In the genomic region with DNA sequence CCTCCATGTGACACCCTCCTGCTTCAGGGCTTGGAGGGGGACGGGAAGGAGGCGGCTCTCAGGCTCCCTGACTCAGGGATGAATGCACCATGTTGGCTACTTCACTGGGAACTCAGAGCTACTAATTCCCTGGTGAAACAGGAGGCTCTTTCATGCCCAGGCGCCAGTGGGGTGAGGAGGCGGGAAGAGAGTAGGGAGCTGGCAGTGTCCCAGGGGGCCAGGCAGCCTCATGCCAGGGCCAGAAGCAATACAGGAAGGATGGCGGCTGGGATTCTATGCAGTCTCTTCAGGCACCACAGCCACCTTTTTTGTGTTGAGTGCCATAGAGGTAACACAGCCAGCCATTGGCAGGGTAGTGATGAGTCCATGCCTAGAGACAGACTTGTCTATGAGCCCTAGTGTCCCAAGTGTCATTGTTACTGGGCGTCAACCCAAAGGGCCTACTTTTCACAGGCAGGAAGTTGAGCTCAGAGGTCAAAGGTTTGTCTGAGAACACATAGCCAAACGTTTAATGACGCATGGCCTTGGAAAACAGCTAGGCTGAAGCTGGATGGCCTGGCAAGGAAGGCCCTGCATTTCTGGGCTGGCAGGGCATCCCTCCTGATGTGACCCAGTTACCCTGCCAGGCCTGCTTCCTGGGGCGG, we compare ENCODE assay signal across 9 mouse cellular contexts. TPM values are rescaled to one million over a fixed set of nuclear protein-coding genes. Genes with fewer than 3 reads are reported as not detected.
A peak's percentile ranks its signal among the peaks of the same experiment; 100 is the strongest.
DNase-seq lines count a peak whose midpoint lies in the region; ATAC-seq lines count a peak whose summit lies in the region.
"Had no signal": no experiment of that assay in that cellular context is flagged by ENCODE, and none has a peak within 500 bp of the region (broad histone marks: within the 10 kb centered on the region; RNA-seq: fewer than 3 reads in every experiment).

No protein-coding gene starts in this region.

- WGBS in midbrain, embryonic 13.5 days: 65% methylated on average over 9 of the region's 9 CpGs
- 74% methylated on average over 9 of the region's 9 CpGs for WGBS in midbrain, embryonic 11.5 days
- 37% methylated on average over 9 of the region's 9 CpGs for WGBS in large intestine, adult 2 months
- 59% methylated on average over 9 of the region's 9 CpGs for WGBS in midbrain, embryonic 15.5 days

- H3K27me3 ChIP-seq in midbrain, embryonic 13.5 days: 0 out of 2 replicates have a peak, but pooled peaks cover 1% of the 10 kb centered on the region
- no peaks in the 10 kb centered on the region for H3K27me3 ChIP-seq in midbrain, embryonic 11.5 days (ENCODE audit: control insufficient read depth, insufficient read depth, low read length)
- no peaks in the 10 kb centered on the region for H3K27me3 ChIP-seq in midbrain, embryonic 15.5 days (replicated peaks)

- peak overlapping the region; percentile 42 for H3K27ac ChIP-seq in midbrain, embryonic 13.5 days
- no peak overlapping the region for H3K27ac ChIP-seq in midbrain, embryonic 11.5 days (ENCODE audit: low read depth, low read length)
- H3K27ac ChIP-seq in midbrain, embryonic 15.5 days: peak overlapping the region; percentile 67; the same call in 1 of the 2 replicates

- ATAC-seq in midbrain, embryonic 13.5 days: peak; percentile 24; the same call in 1 of the 2 replicates
- ATAC-seq in midbrain, embryonic 11.5 days (ENCODE audit: low FRiP score): no peak
- peak; percentile 53 for ATAC-seq in midbrain, embryonic 15.5 days (replicated peaks)

- H3K4me3 ChIP-seq in midbrain, embryonic 13.5 days (replicated peaks): no peak overlapping the region
- no peak overlapping the region for H3K4me3 ChIP-seq in midbrain, embryonic 11.5 days (ENCODE audit: low read depth, low read length)
- H3K4me3 ChIP-seq in midbrain, embryonic 15.5 days: no peak overlapping the region

- H3K4me2 ChIP-seq in midbrain, embryonic 13.5 days (replicated peaks): no peak overlapping the region
- no peak overlapping the region for H3K4me2 ChIP-seq in midbrain, embryonic 11.5 days
- no peak overlapping the region for H3K4me2 ChIP-seq in midbrain, embryonic 15.5 days
- H3K4me2 ChIP-seq: lung, embryonic 14.5 days had no signal

- no peak for DNase-seq in midbrain, embryonic 11.5 days (ENCODE audit: low spot score, missing footprints)
- DNase-seq in cerebellum, adult 11-12 months: peak; percentile 65
- DNase-seq in gastrocnemius, postnatal 10 days: peak; percentile 48
- peak; percentile 76 for DNase-seq in large intestine, adult 2 months (ENCODE audit: low read depth, low spot score)
- DNase-seq in embryo, embryonic 9.5 days (ENCODE audit: extremely low spot score): no peak
- DNase-seq in spleen, postnatal 36 days (ENCODE audit: low spot score in 2 of 2): no peak
- DNase-seq: lung, embryonic 14.5 days had no signal

- no peak overlapping the region for H3K9ac ChIP-seq in midbrain, embryonic 13.5 days (replicated peaks)
- H3K9ac ChIP-seq in midbrain, embryonic 11.5 days (ENCODE audit: low read length): no peak overlapping the region
- H3K9ac ChIP-seq in midbrain, embryonic 15.5 days: no peak overlapping the region
- H3K9ac ChIP-seq: lung, embryonic 14.5 days had no signal

- H3K9me3 ChIP-seq in midbrain, embryonic 13.5 days: no peaks in the 10 kb centered on the region
- no peaks in the 10 kb centered on the region for H3K9me3 ChIP-seq in midbrain, embryonic 11.5 days (ENCODE audit: control insufficient read depth, low read length)
- no peaks in the 10 kb centered on the region for H3K9me3 ChIP-seq in midbrain, embryonic 15.5 days

- peaks cover 10% of the 10 kb centered on the region for H3K4me1 ChIP-seq in midbrain, embryonic 13.5 days (replicated peaks)
- peaks cover 4% of the 10 kb centered on the region for H3K4me1 ChIP-seq in midbrain, embryonic 11.5 days (ENCODE audit: control insufficient read depth, insufficient read depth, low read length)
- H3K4me1 ChIP-seq in midbrain, embryonic 15.5 days: peaks cover 14% of the 10 kb centered on the region

- H3K36me3 ChIP-seq in midbrain, embryonic 13.5 days: peaks cover 18% of the 10 kb centered on the region
- peaks cover 4% of the 10 kb centered on the region for H3K36me3 ChIP-seq in midbrain, embryonic 11.5 days (ENCODE audit: control insufficient read depth, insufficient read depth, low read length)
- H3K36me3 ChIP-seq in midbrain, embryonic 15.5 days (replicated peaks): no peaks in the 10 kb centered on the region

RNA-seq across cellular contexts. Expression of a gene that starts 1.7 kb away (rescaled TPM):
- 27.2 and 30.4 TPM in 2 replicates for polyA plus RNA-seq in midbrain, embryonic 13.5 days (2015; fragmentation: Nextera tagmentation; extraction: Ambion mirVana)
- 14.3 and 16.9 TPM in 2 replicates for polyA plus RNA-seq in midbrain, embryonic 11.5 days (2014; fragmentation: Nextera tagmentation; extraction: Ambion mirVana)
- 1 to 10 TPM; 6.3 to 7.1 TPM for total RNA-seq in gastrocnemius, postnatal 10 days (2021)
- 23.2 and 25.3 TPM in 2 replicates for polyA plus RNA-seq in large intestine, adult 2 months (2012; rRNA removed)
- polyA plus RNA-seq in midbrain, embryonic 15.5 days (2015; fragmentation: Nextera tagmentation; extraction: Ambion mirVana): 36.7 and 39.1 TPM in 2 replicates

RNA-seq across cellular contexts. Expression of a gene that starts 8.8 kb away (rescaled TPM):
- 139 and 146 TPM in 2 replicates for polyA plus RNA-seq in midbrain, embryonic 13.5 days (2015; fragmentation: Nextera tagmentation; extraction: Ambion mirVana)
- 47.2 and 52.4 TPM in 2 replicates for polyA plus RNA-seq in midbrain, embryonic 11.5 days (2014; fragmentation: Nextera tagmentation; extraction: Ambion mirVana)
- total RNA-seq in gastrocnemius, postnatal 10 days (2021): under 1 TPM; 0.61 to 0.81 TPM
- 0.06 and 0.10 TPM in 2 replicates for polyA plus RNA-seq in large intestine, adult 2 months (2012; rRNA removed)
- polyA plus RNA-seq in midbrain, embryonic 15.5 days (2015; fragmentation: Nextera tagmentation; extraction: Ambion mirVana): 186 and 193 TPM in 2 replicates

RNA-seq across cellular contexts. Expression of a gene that starts 9.5 kb away (rescaled TPM):
- 12.5 and 13.4 TPM in 2 replicates for polyA plus RNA-seq in midbrain, embryonic 13.5 days (2015; fragmentation: Nextera tagmentation; extraction: Ambion mirVana)
- polyA plus RNA-seq in midbrain, embryonic 11.5 days (2014; fragmentation: Nextera tagmentation; extraction: Ambion mirVana): 10.8 and 11.7 TPM in 2 replicates
- 10 to 100 TPM in 1 of 2 experiments, 1 to 10 TPM in 1; 8.2 to 10.1 TPM for total RNA-seq in gastrocnemius, postnatal 10 days (2021)
- 22.5 and 32.6 TPM in 2 replicates for polyA plus RNA-seq in large intestine, adult 2 months (2012; rRNA removed)
- polyA plus RNA-seq in midbrain, embryonic 15.5 days (2015; fragmentation: Nextera tagmentation; extraction: Ambion mirVana): 13.4 and 14.2 TPM in 2 replicates

RNA-seq across cellular contexts. Expression of a gene that starts 9.9 kb away (rescaled TPM):
- 53.0 and 56.5 TPM in 2 replicates for polyA plus RNA-seq in midbrain, embryonic 13.5 days (2015; fragmentation: Nextera tagmentation; extraction: Ambion mirVana)
- 37.4 and 41.3 TPM in 2 replicates for polyA plus RNA-seq in midbrain, embryonic 11.5 days (2014; fragmentation: Nextera tagmentation; extraction: Ambion mirVana)
- total RNA-seq in gastrocnemius, postnatal 10 days (2021): 10 to 100 TPM; 17.0 to 23.9 TPM
- 69.2 and 73.2 TPM in 2 replicates for polyA plus RNA-seq in large intestine, adult 2 months (2012; rRNA removed)
- 59.1 and 64.8 TPM in 2 replicates for polyA plus RNA-seq in midbrain, embryonic 15.5 days (2015; fragmentation: Nextera tagmentation; extraction: Ambion mirVana)

RNA-seq across cellular contexts. Expression of a gene that starts 10.1 kb away (rescaled TPM):
- polyA plus RNA-seq in midbrain, embryonic 13.5 days (2015; fragmentation: Nextera tagmentation; extraction: Ambion mirVana): 0.26 and 0.59 TPM in 2 replicates
- polyA plus RNA-seq in midbrain, embryonic 11.5 days (2014; fragmentation: Nextera tagmentation; extraction: Ambion mirVana): 0.23 and 0.40 TPM in 2 replicates
- total RNA-seq in gastrocnemius, postnatal 10 days (2021): under 1 TPM; 0.35 to 0.45 TPM
- 3.0 and 4.9 TPM in 2 replicates for polyA plus RNA-seq in large intestine, adult 2 months (2012; rRNA removed)
- polyA plus RNA-seq in midbrain, embryonic 15.5 days (2015; fragmentation: Nextera tagmentation; extraction: Ambion mirVana): 0.37 and 0.56 TPM in 2 replicates

Comparison
In these comparisons a context has a peak if more than half of its experiments do, and no peak if none do; other contexts are left out.
1. DNase-seq: peak in cerebellum, adult 11-12 months (single experiment), gastrocnemius, postnatal 10 days (single experiment) and large intestine, adult 2 months (single experiment); none in midbrain, embryonic 11.5 days (single experiment), embryo, embryonic 9.5 days (single experiment) and spleen, postnatal 36 days (0 of 2).
2. RNA of a gene that starts 8.8 kb away (polyA plus RNA-seq): 186 to 193 TPM in midbrain, embryonic 15.5 days, 139 to 146 TPM in midbrain, embryonic 13.5 days and 47.2 to 52.4 TPM in midbrain, embryonic 11.5 days; 0.06 to 0.10 TPM in large intestine, adult 2 months; every median in the first group is over 10 times any median in the second.